Mouse (Mus musculus): Measurements from ENCODE around the gene Lifr. TPM values are rescaled to one million over a fixed set of nuclear protein-coding genes. Genes with fewer than 3 reads are reported as not detected.

Gene Lifr
- 5.6 and 7.4 TPM in 2 replicates for polyA plus RNA-seq (2016; fragmentation: Nextera tagmentation; extraction: Ambion mirVana)

DNA sequence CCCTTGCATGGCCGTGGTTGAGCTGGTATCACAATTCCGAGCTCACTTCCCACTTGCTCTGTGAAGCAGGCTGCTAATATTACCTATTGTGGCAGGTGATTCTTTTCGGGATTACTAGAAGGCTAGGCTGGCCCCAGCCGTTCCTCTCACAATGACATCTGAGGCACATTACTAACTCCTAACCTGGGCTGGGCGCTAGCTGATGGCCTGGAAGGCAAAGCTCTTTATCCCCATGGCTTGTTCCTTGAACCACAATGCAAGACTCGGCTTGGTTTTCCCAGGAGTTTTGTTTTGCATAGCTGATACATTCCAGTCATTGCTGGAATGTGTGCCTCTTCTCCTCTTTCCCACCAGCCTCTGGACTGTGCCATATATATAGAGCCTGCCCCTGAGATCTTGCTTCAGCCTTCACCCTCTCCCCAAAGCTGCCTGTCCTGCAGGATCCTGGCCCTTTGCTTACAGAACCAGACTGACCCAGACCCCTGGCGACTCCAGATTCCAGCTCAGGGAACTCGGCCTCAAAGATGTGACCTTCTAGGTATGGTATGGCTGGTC lies at the start of gene Lifr:
Gene Lifr (plus strand): TSS at position 404 of the 555 bp plus-strand sequence.
- no peak for DNase-seq (ENCODE audit: extremely low spot score, low spot score)
- H3K4me3 ChIP-seq: no peak within 1 kb of the TSS
- H3K27me3 ChIP-seq (ENCODE audit: poor library complexity, severe bottlenecking): peaks cover 69% of the 10 kb centered on the region
- no peak within 1 kb of the TSS for H3K27ac ChIP-seq
- no peaks in the 10 kb centered on the region for H3K9me3 ChIP-seq
- H3K4me1 ChIP-seq: peaks cover 27% of the 10 kb centered on the region
- H3K36me3 ChIP-seq (replicated peaks): no peaks in the 10 kb centered on the region
- WGBS: 64% methylated on average over 8 of the region's 8 CpGs

DNA sequence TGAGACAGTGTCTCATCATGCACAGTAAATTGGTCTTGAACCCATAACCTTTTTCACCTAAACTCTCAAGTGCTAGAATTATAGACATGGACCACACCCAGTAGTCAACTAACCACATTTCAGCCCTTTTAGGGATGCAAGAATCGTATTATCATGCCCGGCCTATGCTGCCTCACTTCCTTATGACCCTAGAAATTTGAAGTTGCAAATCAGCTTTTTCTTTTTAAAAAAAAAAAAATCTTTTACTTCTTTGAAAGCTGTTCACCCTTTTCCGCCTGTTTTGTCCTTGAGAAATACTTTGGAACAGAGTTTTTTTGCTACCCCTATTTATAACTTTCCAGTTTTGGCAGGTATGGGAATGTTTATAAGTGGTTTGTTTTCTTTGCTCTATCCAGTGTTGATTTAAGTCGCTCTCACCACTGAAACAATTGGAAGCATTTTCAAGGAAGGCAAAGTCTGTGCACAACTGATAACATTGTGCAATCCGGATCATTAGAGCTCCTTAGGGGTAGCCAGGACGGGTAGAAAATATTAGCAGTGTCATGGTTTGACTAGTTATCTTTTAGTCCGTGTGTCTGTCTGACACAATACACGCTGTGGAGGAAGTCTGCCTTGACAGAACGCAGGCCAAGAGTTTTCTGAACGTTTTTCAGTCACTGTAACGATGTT lies 46.2 kb upstream of the Lifr start:
- H3K27ac ChIP-seq: no peak overlapping the region
- WGBS: 79% methylated on average over 11 of the region's 11 CpGs

DNA sequence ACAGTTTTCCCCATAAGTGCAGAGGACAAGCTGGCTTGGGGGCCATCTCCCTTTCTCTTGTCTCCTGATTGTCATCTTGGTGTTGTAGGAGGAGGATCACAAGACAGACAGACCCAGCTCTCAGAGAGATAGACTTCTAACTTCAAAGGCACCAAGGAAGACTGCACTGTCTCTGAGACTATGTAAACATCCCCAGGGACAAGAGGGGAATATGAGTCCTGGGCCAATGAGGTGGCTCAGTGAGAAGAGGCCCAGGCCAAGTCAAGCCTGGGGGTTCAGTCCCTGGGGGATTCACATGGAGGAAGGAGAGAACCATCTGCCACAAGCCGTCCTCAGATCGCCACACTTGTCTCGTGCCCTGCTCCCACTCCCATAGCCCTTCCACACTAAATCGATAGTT lies 45.4 kb upstream of the Lifr start:
- Histone ChIP-seq H3K27me3 (ENCODE audit: poor library complexity, severe bottlenecking) (peaks cover 21% of the 10 kb centered on the region), H3K27ac (no peak overlapping the region), H3K4me1 (peaks cover 13% of the 10 kb centered on the region), H3K4me3 (no peak overlapping the region), H3K36me3 (replicated peaks) (no peaks in the 10 kb centered on the region), H3K9me3 (no peaks in the 10 kb centered on the region)
- 91% methylated on average over 4 of the region's 4 CpGs for whole genome bisulfite sequencing
- DNase-seq (ENCODE audit: extremely low spot score, low spot score): no peak

More for the DNA sequence above, 46.2 kb upstream of the Lifr start:
- H3K36me3 ChIP-seq (replicated peaks): no peaks in the 10 kb centered on the region
- no peak for DNase-seq (ENCODE audit: extremely low spot score, low spot score)
- no peak overlapping the region for H3K4me3 ChIP-seq
- no peaks in the 10 kb centered on the region for H3K9me3 ChIP-seq
- peaks cover 19% of the 10 kb centered on the region for H3K4me1 ChIP-seq
- H3K27me3 ChIP-seq (ENCODE audit: poor library complexity, severe bottlenecking): peaks cover 21% of the 10 kb centered on the region

DNA sequence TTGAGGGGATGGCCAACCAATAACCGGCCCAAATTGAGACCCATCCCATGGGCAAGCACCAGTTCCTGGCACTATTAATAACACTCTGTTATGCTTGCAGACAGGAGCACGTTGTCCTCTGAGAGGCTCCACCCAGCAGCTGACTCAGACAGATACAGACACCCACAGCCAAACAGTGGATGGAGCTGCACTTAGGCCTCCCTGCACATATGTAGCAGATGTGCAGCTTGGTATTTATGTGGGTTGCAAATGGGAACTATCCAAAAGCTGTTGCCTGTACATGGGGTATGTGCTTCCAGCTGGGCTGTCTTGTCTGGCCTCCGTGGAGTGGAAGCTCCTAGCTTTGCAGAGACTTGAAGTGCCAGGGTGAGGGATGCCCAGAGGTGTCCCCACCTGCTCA lies 42.5 kb upstream of the Lifr start:
- H3K27me3 ChIP-seq (ENCODE audit: poor library complexity, severe bottlenecking): peaks cover 3% of the 10 kb centered on the region; the same call in 1 of the 2 replicates
- no peak overlapping the region for H3K4me3 ChIP-seq
- no peaks in the 10 kb centered on the region for H3K4me1 ChIP-seq
- no peak overlapping the region for H3K27ac ChIP-seq
- H3K36me3 ChIP-seq (replicated peaks): no peaks in the 10 kb centered on the region
- H3K9me3 ChIP-seq: no peaks in the 10 kb centered on the region
- WGBS: 87% methylated on average over 3 of the region's 3 CpGs
- no peak for DNase-seq (ENCODE audit: extremely low spot score, low spot score)

DNA sequence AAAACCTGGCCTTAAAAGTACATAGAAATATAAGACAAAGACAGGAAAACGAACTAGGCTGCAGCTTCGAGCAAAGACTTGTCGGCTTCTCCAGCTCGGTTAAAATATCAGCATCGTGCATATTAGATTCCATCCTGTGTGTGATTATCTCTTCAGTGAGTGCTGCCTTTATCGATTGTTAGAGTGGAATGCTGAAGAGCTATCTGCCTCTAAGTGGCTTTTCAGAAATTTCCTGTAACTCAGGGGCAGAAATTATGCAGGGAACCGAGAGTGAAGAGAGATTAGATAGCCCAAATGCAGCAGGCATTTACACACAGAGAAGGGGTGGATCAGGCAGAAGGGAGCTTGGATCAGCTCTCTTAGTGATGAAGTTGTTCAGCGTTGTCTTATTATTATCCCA lies 41.5 kb upstream of the Lifr start:
- no peak overlapping the region for H3K4me3 ChIP-seq
- H3K36me3 ChIP-seq (replicated peaks): no peaks in the 10 kb centered on the region
- DNase-seq (ENCODE audit: extremely low spot score, low spot score): no peak
- no peak overlapping the region for H3K27ac ChIP-seq
- no peaks in the 10 kb centered on the region for H3K27me3 ChIP-seq (ENCODE audit: poor library complexity, severe bottlenecking)
- H3K4me1 ChIP-seq: no peaks in the 10 kb centered on the region
- no peaks in the 10 kb centered on the region for H3K9me3 ChIP-seq
- WGBS: 85% methylated on average over 8 of the region's 8 CpGs

DNA sequence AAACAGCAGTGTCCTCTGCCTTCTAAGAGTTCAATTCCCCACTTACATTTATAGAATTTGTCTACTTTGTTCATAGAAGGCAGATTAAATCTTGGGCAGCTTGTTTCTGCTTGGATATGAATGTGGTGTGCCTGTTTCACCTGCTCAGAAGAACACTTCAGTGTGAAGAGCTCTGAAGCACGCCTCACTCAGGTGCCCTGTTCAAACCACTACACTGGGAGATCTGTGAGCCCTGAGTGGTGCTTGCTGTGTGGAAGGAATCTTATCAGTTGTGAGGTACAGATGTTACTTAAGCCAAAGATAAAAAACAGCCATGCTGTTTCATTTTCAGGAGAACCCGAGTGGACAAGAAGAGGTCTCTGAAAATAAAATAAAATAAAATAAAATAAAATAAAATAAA lies 38.7 kb upstream of the Lifr start:
- no peaks in the 10 kb centered on the region for H3K27me3 ChIP-seq (ENCODE audit: poor library complexity, severe bottlenecking)
- no peak overlapping the region for H3K4me3 ChIP-seq
- H3K27ac ChIP-seq: no peak overlapping the region
- DNase-seq (ENCODE audit: extremely low spot score, low spot score): no peak
- H3K4me1 ChIP-seq: peaks cover 2% of the 10 kb centered on the region; the same call in 1 of the 2 replicates
- H3K9me3 ChIP-seq: no peaks in the 10 kb centered on the region
- no peaks in the 10 kb centered on the region for H3K36me3 ChIP-seq (replicated peaks)
- WGBS: 79% methylated on average over 2 of the region's 2 CpGs

- peaks cover 3% of the 10 kb centered on the region; the same call in 1 of the 2 replicates for H3K4me1 ChIP-seq
- no peak overlapping the region for H3K4me3 ChIP-seq
- no peak for DNase-seq (ENCODE audit: extremely low spot score, low spot score)
- no peaks in the 10 kb centered on the region for H3K9me3 ChIP-seq
- H3K27me3 ChIP-seq (ENCODE audit: poor library complexity, severe bottlenecking): no peaks in the 10 kb centered on the region
- H3K36me3 ChIP-seq (replicated peaks): no peaks in the 10 kb centered on the region
- 80% methylated on average over 2 of the region's 2 CpGs for whole genome bisulfite sequencing
- no peak overlapping the region for H3K27ac ChIP-seq
Observed at GRCm38 (mm10) chr15:7052117-7052516, 38.3 kb upstream of the Lifr start.

DNA sequence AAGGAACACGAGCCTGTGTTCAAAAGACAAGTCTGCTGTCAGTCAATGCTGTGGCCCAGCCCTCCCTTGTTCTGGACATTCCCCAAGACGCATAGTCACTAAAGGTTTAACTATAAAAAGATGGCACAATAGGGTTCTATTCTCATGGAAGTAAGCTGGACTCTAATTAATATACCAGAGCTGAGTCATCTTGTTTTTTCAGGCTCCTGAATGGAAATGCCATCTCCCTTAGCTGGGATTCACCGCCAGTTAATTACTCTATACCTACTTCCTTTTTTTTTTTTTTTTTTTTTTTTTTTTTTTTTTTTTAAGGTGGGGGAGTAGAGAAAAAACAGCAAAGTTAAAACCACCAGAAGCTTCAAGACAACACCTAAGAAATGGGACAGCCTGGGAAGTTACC lies 33.6 kb upstream of the Lifr start:
- Histone ChIP-seq H3K4me1 (peaks cover 8% of the 10 kb centered on the region), H3K9me3 (no peaks in the 10 kb centered on the region), H3K36me3 (replicated peaks) (no peaks in the 10 kb centered on the region), H3K27me3 (ENCODE audit: poor library complexity, severe bottlenecking) (no peaks in the 10 kb centered on the region), H3K27ac (no peak overlapping the region), H3K4me3 (no peak overlapping the region)
- no peak for DNase-seq (ENCODE audit: extremely low spot score, low spot score)
- WGBS: 49% methylated on average over 3 of the region's 3 CpGs

GRCm38 (mm10) chr15:7060522-7060921 lies 29.9 kb upstream of the Lifr start:
- Histone ChIP-seq H3K4me3 (no peak overlapping the region), H3K27me3 (ENCODE audit: poor library complexity, severe bottlenecking) (no peaks in the 10 kb centered on the region), H3K4me1 (peaks cover 27% of the 10 kb centered on the region), H3K27ac (no peak overlapping the region), H3K36me3 (replicated peaks) (no peaks in the 10 kb centered on the region), H3K9me3 (no peaks in the 10 kb centered on the region)
- no peak for DNase-seq (ENCODE audit: extremely low spot score, low spot score)
- 49% methylated on average over 2 of the region's 2 CpGs for WGBS

DNA sequence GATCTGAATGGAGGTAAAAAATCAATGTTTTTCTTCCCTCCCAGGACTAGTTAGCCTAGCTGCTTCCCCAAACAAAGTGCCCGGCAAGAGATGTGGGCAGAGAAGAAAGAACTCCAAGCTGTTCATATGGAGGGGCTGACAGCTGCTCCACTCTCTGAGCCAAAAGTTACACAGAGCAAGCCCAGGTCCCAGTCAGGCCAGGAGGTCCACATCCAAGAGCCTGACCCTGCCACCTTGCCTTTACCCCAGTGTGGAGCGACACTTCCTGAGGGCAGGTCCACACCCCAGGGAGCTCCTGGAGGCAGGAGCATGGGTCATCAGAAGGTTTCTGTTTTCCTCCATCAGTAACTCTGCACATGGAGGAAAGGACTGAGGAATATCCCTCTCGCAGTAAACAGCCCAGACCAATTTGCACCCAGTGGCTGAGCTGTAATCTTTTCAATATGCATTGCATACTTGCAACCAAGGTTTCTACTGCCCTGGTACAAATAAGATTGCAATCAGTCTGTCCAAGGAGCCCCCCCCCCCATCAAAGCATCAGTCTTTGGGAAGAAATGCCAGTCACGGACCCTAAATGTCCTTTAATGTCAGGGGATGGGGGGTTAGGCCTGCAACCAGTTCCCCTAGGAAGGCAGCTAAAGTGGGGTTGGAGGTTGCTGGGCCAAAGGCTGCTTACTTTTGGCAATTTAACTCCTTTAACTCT lies 28.3 kb upstream of the Lifr start:
- H3K9me3 ChIP-seq: no peaks in the 10 kb centered on the region
- no peak overlapping the region for H3K4me3 ChIP-seq
- 11% methylated on average over 4 of the region's 4 CpGs for WGBS
- H3K36me3 ChIP-seq (replicated peaks): no peaks in the 10 kb centered on the region
- no peaks in the 10 kb centered on the region for H3K27me3 ChIP-seq (ENCODE audit: poor library complexity, severe bottlenecking)
- peak overlapping the region; percentile 78 for H3K27ac ChIP-seq
- H3K4me1 ChIP-seq: peaks cover 24% of the 10 kb centered on the region
- no peak for DNase-seq (ENCODE audit: extremely low spot score, low spot score)

DNA sequence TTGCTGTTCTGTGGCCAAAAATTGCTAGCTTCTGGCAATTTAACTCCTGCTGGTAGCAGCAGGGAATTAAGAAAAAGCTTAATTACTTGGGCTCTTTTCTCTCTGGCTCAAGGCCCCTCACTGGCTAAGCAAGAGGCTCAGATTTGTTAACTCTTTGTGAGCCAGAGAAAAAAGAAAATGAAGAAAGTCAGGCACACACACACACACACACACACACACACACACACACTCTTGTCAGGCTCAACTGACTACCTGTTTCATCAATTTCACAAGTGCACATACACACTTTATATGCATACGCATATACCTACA lies 27.8 kb upstream of the Lifr start:
- H3K4me3 ChIP-seq: no peak overlapping the region

DNA sequence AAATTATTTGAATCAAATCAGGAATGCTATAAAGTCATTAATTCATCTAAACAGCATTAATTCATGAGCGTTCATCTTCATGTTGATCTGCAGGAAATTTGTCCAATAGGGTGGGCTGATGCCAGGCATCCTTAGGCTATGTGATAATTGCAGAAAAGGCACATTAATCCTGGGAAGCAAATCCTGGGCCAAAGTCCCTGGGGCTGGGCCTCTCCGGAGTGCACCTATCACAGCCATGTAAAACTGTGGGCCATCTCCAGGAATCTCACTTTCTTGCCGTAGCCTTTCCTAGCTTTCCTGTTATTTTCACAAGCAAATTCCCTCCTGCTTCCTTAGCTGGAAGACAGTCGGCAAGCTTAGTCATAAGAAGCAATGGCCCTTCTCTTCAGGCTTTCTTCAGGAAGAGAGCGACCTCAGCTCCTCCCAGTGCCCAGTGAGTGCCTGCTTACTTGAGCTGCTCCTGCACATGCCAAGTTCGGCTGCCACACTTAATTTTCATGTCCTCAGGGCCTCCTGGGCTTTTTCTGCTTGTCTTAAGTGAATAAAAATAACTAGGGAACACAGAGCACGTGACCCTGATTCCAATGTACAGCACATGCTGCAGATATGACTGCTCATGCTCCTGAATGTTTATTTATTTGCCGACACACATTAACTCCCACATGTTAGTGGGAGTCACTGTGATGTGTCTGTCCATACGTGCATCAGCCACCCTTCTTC lies 26.7 kb upstream of the Lifr start:
- DNase-seq (ENCODE audit: extremely low spot score, low spot score): no peak
- H3K4me3 ChIP-seq: no peak overlapping the region
- peaks cover 24% of the 10 kb centered on the region for H3K4me1 ChIP-seq
- no peaks in the 10 kb centered on the region; the same call in 1 of the 2 replicates for H3K27me3 ChIP-seq (ENCODE audit: poor library complexity, severe bottlenecking)
- 73% methylated on average over 9 of the region's 9 CpGs for WGBS
- H3K9me3 ChIP-seq: no peaks in the 10 kb centered on the region
- no peaks in the 10 kb centered on the region for H3K36me3 ChIP-seq (replicated peaks)
- H3K27ac ChIP-seq: no peak overlapping the region

More for the DNA sequence above, 27.8 kb upstream of the Lifr start:
- DNase-seq (ENCODE audit: extremely low spot score, low spot score): no peak
- Histone ChIP-seq H3K27me3 (ENCODE audit: poor library complexity, severe bottlenecking) (no peaks in the 10 kb centered on the region; the same call in 1 of the 2 replicates), H3K9me3 (no peaks in the 10 kb centered on the region), H3K36me3 (replicated peaks) (no peaks in the 10 kb centered on the region), H3K4me1 (peaks cover 24% of the 10 kb centered on the region), H3K27ac (peak overlapping the region; percentile 78)
- 88% methylated on average over 1 of the region's 1 CpGs for WGBS
